Mouse (Mus musculus): ENCODE results near the gene Tmem178b.

DNA sequence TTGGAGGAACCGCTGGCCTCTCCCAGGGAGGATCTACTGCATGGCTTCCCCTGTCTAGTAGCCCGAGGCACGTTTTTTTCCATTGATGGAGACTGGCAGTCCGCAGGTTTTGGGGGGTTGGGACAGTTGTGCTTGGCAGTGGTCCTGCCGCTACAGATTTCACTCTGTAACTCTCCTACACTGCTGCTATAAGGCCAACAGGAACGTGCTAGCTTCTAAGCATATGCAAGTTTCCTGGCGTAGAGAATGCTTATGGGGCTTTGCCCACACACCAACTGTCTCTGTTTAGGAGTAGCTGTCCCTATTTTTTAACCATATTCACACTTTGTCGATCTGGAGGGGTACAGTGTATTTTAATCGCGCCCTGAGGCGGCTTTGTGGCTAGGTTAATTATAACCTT lies 30.8 kb downstream of the Tmem178b start:
- no peak for TF ChIP-seq CTCF (IDR thresholded peaks at IDR 0.05)
- no peak for TF ChIP-seq EP300 (IDR thresholded peaks at IDR 0.05; ENCODE audit: insufficient read depth, low read depth, low read length)

Measured in heart, adult 2 months (tissue).